Mouse (Mus musculus) embryo, embryonic 11.5 days (tissue): ENCODE data around the gene Olfr693.
"Not testable (repeated sequence)": the region's sequence is repeated elsewhere in the genome, so short reads cannot be mapped to it uniquely, and the experiment has no call there.

ENCODE experiments used
- DNase-seq: peaks from one replicate; pipeline ENCODE4 v3.0.0-alpha.2; 2012; ENCODE audit warnings: low read depth, low spot score

Gene Olfr693

GRCm38 (mm10) chr7:106680484-106680883 is at the start of gene Olfr693:
Gene Olfr693 (minus strand): TSS chr7:106680584.
- DNase-seq, result no peak

DNA sequence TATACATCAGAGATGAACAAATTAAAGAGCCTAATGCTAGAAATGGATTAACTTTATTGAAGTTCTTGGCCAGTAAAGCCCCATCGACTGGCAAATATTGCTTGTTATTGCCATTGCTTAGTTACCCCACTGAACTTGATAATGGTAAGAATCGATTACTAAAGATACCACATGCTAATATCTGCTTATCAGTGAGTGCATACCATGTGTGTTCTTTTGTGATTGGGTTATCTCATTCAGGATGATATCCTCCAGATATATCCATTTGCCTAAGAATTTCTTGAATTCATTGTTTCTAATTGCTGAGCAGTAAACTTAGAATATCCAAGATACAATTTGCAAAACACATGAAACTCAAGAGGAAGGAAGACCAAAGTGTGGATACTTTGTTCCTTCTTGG is 45.3 kb upstream of the Olfr693 start:
- not testable (repeated sequence) for DNase-seq

GRCm38 (mm10) chr7:106716296-106716695 is 35.9 kb upstream of the Olfr693 start, which contains the start of gene Olfr695:
Gene Olfr695 (minus strand): TSS chr7:106716396.
- DNase-seq, result no peak

DNA sequence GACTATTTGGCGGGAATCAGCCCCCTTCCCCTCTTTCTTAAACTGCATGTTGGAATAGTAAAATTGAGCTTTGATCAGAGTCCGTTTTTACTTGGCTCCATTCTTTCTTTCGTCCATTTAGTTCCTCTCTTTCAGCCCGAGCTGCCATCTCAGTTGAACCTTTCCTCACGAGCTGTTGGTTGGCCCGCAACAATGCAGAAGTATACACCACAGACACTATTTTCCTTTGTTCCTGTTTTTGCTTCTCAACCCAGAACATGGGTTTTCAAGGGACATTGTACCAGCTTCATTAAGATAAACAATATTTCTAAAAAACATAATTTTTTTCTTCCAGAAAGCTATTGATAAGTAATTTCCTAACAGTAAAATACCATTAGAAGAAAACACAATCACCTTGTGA is 31.1 kb upstream of the Olfr693 start:
- no peak for DNase-seq

DNA sequence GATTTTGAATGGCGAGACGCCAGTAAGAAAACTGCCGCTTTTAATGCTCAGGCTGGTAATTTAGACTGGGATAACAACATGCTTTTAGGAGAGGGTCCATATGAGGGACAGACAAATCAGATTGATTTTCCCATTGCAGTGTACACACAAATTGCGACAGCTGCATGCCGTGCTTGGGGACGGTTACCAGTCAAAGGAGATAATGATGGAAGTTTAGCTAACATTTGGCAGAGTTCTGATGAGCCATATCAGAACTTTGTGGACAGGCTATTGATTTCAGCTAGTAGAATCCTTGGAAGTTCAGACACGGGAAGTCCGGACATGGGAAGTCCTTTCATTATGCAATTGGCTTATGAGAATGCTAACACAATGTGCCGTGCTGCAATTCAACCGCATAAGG is 27.3 kb upstream of the Olfr693 start:
- DNase-seq, result not testable (repeated sequence)

DNA sequence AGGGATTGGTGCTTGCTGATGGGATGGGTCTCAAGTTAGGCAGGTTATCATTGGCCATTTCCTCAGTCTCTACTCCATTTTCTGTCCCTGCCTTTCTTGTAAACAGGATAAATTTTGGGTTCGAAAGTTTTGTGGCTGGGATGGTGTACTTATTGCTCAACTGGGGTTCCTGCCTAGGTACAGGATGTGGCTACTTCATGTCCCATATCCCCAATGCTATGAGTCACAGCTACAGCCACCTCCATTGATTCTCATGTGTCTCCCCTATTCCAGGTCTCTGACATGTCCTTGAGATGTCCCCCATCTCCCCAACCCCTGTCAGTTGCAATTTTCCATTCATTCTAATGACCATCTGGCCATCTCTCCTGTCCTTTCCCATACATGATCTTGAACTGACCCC is 16.5 kb upstream of the Olfr693 start:
- DNase-seq, result no peak

DNA sequence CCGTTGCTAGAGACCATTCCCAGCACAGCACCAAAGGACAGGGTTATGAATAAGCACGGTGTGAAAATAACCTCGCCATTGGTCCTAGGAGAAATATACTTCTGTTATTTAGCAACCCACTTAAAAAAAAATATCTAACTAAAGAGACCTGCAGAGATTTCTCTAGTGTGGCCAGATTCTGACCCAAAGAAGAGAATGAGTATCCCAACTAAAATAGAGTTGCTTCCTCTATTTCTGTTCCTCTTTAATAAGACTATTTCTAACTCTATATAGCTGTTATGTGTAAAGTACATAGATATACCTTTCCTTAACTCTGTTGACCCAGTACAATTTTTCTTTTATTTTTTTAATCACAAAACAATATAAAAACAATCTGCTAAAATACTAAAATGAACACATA is 12.6 kb upstream of the Olfr693 start:
- no peak for DNase-seq

- DNase-seq, result no peak
Observed at GRCm38 (mm10) chr7:106691714-106692113, 11.3 kb upstream of the Olfr693 start, which contains the start of gene Olfr694. Gene Olfr694 (minus strand): TSS chr7:106691814.

DNA sequence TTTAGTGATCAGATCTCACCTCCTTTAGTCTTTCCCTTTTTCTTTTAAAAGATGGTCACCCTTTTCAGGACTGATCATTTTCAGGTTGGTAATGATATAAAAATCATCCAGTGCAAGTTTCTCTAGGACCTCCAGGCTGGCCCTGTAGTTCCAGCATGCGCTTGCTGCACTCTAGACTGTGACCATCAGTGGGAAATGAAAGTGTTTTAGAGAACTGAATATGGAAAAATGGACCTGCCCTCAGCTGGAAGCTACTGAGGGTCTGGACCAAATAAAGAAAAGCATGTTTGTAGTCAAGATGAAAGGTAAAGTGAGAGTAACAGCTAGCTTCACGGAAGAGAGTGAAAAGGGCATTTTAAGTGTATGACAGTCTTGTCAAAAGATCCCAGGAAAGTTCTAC is 5.0 kb upstream of the Olfr693 start:
- no peak for DNase-seq

DNA sequence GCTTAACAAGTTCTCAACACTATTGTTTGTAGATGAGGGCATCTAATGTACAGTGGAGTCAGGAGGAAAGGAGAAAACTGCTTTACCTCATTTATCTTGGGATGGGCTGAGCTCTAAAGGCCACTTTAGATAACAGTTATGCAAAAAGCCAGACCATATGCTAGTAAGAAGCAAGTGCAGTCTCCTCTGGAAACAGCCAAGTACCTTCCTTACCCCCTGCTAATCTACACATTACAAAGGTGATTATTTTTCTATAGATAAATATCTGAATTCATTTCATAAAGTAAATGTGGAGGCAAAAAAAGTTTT is 28.1 kb downstream of the Olfr693 start:
- no peak for DNase-seq

DNA sequence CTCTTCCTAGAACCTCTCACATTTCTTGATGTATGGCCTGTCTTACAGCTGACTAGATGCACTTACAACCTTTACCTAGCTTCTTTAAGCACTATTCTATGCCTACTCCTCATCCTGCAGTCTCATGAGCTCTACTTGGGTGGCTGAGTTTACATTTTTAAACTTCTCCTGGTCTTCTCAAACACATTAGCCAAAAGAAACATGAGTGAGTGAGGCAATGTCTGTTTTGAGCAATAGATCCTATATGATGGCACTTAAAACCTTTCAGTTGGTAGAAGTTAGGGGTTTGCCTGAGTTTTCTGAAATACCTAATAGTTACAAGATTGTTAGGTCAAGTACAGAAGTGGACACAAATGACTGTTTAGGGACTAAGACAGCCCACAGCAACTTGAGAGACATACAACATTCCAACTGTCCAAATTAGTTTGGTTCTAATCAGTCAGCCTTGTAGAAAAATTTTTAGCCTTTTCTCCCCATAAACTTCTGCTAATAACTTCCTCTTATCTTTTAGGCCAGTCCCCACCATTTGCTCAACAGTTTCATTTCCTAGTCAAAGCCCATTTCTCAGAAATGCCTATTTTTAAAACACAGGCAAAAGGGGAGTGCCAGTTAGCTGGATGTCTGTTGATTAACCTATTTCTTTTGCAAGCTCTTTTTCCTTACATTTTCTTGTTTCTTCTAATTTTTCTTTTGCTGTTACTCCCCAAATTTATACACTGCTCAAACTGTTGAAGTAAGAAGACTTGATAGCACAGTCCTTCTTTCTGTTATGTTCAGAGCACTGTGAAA is 28.6 kb downstream of the Olfr693 start:
- no peak for DNase-seq

DNA sequence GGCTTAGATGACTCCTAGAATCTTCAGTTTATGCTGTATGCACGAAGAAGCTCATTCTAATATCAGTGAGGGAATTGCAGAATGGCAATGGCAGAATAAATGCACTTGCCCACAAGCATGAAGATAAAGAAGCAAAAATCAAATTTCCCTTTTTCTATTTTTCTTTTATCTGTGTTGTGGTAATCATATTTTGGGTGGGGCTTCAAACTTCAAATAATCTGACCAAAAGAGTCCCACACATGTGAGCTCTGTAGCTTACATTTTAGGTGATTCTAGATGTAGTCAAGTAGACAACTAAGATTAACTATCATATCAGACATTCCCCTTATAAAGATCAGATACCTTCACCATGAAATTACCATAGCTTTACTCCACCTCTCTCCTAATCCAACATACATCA is 30.6 kb downstream of the Olfr693 start:
- DNase-seq, result no peak

GRCm38 (mm10) chr7:106645261-106645660 is 35.1 kb downstream of the Olfr693 start:
- no peak for DNase-seq

- DNase-seq, result no peak
Observed at GRCm38 (mm10) chr7:106644222-106644870, 36.0 kb downstream of the Olfr693 start.

GRCm38 (mm10) chr7:106640839-106641238 is 39.5 kb downstream of the Olfr693 start:
- no peak for DNase-seq

DNA sequence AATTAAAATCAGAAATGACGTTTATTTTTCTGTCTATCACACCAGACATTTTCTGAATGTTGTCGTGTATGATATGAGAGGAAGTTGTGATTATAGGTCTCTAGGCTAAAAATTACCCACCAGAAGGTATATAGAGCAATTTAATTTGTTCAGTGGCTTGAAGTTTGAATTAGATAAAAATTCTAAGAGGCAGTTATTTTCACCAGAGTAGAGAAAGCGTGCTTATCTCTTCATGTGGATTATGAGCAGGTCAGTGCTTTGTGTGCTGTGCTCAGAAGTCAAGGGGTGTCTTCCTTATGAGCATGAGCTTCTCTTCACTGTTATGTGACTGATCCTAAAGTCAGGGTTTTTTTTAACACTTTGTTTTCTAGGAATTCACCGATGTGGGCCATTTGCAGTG is 44.8 kb downstream of the Olfr693 start:
- no peak for DNase-seq
